Mouse (Mus musculus) cerebellum, adult 18-20 months (tissue): Measurements from ENCODE around the gene Cradd.

Experiments
- DNase-seq, 2 experiments: peaks; one replicate each; pipeline ENCODE4 v3.0.0; 2021

Gene Cradd

DNA sequence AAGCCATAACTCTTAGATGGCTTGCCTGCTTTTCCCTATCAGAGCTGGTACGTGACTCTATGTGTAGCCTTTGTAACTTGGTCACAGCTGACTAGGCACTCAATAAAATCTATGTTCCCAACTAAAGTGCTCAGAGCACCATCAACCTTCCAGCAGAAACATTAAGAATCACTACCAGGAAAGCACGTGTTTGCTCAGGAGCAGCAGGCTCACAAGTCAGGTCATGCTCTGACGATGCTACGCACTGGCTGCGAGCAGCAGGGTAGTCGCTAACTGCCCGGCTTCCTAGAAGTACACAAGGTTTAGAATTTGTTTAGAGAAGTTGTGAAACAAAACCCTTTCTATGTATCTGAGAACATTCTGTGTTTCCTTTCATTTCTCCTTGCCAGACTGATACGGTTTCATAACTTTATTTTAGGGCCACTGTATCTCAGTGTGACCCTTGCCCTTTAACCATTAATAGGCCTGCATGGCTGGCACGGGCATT lies 171.4 kb downstream of the Cradd start:
- DNase-seq: no peak

DNA sequence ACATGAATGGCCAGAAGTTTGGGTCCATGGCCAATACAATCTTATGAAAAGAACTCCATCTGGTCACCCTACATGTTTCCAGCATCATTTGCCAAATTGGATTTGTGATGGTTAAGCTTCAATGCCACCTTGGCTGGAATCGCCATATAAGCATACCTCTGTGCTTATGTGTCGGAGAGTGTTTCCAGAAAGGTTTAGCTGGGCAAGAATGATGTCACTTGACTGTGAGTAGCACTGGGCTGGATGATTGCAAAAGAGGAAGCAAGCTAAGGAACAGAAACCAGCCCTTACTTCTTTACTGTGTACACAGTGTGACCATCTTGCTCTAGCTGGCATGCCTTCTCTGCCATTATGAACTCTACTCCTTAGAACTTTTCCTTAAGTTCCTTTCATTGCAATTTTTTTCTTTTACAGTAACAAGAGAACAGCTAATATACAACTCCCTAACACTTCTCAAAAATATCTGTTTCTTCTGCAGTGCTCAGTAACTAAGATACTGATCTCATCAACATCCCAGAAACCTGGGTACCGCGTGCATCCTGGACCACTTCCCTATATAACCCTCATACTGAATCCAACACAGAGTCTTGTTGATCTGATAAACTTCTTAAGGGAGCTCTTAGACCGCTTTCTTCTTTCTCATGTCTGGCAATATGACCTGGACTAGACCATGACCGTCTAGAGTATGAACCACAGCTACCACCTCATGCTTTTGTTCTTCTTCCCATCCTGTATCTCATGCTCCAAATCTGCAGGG lies 172.7 kb downstream of the Cradd start:
- peak in 1 of 2 experiments; percentile 16 for DNase-seq

- no peak for DNase-seq
Measured at GRCm38 (mm10) chr10:95149666-95150065, 174.3 kb downstream of the Cradd start.

GRCm38 (mm10) chr10:95148641-95149040 lies 175.3 kb downstream of the Cradd start:
- DNase-seq: no peak

GRCm38 (mm10) chr10:95147136-95147901 lies 176.6 kb downstream of the Cradd start:
- DNase-seq: no peak

DNA sequence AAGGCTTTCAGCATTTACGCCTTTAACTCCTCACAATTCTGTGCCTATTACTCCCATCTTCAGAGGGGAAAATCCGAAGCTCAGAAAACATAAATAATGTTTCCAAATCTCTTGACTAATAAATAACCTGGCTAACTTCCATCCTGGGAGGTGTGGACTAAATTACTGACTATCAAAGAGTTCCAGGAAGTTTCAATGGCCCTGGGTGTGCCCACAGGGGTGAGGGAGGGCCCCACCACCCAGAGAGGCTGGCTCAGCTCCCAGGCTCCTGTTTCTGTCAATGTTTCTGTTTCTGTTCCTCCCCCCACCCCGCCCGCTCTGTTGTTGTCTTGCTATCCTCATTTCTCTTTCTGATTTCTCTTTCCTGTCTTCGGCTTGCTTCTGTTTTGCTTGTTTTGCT lies 177.4 kb downstream of the Cradd start:
- no peak for DNase-seq

- no peak for DNase-seq
Measured at GRCm38 (mm10) chr10:95145204-95145926, 178.6 kb downstream of the Cradd start.

GRCm38 (mm10) chr10:95144414-95145130 lies 179.4 kb downstream of the Cradd start:
- DNase-seq: no peak

DNA sequence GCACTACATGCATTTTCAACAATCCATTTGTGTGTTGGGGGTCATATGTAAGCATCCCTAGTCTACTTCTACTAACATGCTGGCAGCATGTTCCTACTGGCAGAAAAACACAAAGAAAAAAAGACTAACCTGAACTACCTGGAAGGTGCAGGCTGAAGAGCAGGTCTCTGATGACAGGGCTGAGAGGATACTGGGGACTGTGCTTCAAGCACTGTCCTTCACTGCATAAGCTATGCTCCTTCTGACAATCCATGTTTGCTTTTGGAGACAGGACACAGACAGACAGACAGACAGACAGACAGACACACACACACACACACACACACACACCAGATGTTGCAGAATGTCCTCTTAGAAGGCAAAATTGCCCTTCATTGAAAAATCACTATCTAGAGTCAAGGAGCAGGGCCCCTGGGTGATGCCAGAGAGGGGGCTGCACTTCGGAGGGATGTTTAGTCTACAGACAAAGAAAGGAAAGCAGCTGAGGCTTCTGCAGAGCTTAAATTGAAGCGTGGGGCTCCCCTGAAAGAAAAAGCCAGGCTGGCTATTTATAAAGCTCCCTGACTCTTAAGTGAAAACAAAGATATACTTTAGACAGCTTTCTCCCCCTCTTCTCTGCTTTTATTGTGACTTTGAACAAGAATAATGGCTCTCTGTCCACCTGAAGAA lies 180.4 kb downstream of the Cradd start:
- DNase-seq: no peak

DNA sequence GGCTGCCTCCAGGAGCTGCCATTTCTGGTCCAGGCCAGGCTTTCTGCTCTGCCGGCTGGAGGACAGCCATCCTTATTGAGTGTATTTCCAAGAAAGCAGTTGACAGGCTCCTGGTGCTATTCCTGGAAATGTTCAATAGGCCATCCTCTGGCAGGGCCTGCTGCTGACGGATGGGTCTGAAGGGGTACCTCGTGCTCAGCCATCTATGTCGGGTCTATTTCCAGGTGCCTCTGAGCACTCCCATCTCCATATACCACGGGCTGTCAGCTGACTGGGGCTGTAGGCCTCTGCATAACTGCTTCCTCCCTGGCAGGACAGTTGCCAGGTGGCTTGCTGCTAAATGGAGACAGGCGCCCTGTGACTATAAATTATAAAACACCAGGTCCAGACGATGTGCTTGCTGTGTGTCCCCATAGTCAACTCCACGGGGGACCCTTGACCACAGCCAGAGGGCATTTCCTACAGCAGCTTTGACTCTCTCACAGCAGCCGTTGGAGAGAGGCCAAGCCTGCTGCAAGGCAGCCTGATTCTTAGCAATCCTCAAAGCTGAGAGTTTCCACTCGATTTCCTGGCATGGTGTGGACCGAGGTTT lies 181.0 kb downstream of the Cradd start:
- DNase-seq: peak; percentile 72

DNA sequence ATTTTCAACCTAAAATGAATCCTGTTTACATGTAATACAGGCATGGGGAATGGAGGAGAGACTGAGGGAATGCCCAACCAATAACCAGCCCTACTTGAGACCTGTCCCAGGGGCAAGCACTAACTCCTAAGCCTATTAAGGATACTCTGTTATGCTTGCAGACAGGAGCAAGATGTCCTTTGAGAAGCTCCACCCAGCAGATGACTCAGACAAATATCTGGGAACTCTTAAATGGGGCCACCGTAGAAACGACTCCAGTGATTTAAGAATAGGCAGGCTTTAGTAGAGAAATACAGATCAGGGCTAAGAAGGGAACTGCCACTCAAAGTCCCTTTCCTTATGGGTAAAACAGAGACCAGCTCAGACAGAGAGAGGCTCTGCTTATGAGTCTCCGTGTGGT lies 182.9 kb downstream of the Cradd start:
- no peak for DNase-seq

- no peak for DNase-seq
Measured at GRCm38 (mm10) chr10:95140191-95140590, 183.7 kb downstream of the Cradd start.

GRCm38 (mm10) chr10:95139645-95140044 lies 184.3 kb downstream of the Cradd start:
- peak in 1 of 2 experiments; percentile 11 for DNase-seq

GRCm38 (mm10) chr10:95133057-95133456 lies 190.9 kb downstream of the Cradd start:
- DNase-seq: no peak
